Mouse (Mus musculus) kidney, adult 11 months (tissue): ENCODE results near the gene Fndc5.

ENCODE experiments used
- DNase-seq: peaks from one replicate; pipeline ENCODE4 v3.0.0; 2022

Gene Fndc5

DNA sequence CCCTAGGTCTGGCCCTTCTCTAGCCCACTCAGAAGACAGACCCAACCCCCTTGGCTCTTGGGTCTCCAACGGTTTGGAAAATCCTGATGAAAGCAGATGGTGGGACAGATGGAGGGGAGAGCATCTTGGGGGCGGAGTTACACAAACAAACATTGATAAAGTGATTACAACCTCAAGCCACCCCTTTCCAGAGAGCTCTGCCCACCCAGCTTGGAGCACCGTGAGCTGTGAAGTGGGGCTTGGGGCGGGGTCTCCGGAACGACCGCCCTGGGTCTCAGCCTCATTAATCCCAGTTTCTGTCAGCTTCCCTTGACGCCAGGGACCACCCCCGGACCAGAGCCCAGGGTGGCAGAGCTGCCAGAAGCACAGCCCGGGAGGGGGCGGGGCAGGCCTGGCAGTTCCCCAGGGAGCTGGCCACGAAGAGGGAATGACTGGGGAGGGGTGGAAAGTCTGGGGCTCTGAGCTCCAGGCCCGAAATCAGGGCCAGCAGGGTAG lies 12.1 kb upstream of the Fndc5 start:
- DNase-seq = no peak

DNA sequence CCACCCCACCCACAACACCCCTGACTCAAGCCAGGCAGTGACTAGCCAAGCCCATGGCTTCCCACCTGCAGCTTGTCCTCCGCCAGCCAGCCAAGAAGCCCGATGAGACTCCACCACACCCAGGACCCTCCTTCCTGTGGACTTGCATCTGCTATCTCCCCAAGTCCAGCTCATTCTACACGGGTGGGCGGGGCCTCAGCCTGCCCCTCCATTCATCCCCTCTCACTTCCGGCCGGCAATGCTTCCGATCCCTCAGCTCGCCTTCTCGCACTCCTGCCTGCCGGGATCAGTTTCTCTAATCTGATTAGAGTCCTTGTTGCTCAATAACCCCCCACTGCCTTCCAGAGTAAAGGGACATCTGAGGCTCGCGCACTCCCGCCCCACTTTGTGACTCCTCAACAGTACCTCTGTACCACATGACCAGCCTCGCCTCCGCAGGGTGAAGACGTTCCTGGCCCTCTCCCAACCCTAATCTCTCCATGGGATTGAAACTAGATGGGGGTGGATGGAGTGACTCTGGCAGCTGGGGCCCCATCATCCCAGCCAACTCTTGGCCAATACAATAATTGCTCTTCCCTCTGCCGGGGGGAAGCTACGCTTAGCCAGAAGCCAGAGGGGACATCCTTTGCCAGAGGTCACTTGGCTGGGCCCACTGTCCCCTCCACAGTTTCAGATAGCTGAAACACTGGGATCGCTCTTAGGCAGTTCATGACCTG lies 10.9 kb upstream of the Fndc5 start:
- no peak for DNase-seq

- no peak for DNase-seq
These were observed 8.0 kb upstream of the Fndc5 start for GRCm38 (mm10) chr4:129128582-129129338.

DNA sequence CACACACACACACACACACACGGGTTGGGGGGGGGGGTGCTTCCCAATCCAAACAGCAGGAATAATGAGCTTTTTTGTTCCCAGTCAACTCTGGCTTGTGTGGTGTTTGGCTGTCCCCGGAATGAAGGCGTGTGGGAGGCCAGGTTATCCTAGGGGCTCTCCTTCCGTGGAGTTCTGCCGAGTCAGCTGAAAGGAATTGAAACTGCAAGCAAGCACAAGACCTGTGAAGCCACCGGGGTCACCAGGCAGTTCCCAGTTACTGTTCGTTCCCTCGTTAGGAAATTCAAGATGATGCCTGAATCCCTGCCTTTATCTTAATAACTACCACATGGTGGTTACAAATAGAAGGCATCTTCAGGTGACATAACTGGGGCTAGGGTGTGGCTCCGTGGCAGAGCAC lies 7.4 kb upstream of the Fndc5 start:
- DNase-seq = no peak

GRCm38 (mm10) chr4:129130149-129130548 lies 6.7 kb upstream of the Fndc5 start:
- DNase-seq = no peak

DNA sequence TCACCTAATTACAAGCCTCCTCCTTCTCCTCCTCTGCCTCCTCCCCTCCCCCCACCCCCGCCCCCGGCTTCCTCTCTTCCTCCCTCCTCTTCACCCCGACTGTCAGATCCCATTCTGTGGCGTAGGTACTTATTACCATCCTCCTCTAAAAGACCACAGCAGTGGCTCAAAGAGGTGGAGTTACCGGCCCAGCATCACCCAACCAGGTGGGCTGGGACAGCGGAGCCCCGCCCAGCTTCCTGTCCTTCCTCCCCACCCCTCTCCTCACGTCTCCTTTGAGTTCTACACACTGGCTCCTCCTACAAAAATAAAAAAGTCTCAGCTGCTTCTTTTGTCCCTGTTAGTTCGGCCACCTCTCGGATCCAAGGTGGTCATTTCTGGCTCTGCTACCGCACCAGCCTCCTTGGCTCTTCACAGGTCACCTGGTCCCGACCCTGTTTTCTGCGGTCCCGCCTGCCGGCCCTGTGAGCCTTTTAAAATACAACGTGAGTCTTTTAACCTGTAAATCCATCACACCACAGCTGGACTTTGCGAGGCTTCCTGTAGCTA lies 6.0 kb upstream of the Fndc5 start:
- peak; percentile 45 for DNase-seq

DNA sequence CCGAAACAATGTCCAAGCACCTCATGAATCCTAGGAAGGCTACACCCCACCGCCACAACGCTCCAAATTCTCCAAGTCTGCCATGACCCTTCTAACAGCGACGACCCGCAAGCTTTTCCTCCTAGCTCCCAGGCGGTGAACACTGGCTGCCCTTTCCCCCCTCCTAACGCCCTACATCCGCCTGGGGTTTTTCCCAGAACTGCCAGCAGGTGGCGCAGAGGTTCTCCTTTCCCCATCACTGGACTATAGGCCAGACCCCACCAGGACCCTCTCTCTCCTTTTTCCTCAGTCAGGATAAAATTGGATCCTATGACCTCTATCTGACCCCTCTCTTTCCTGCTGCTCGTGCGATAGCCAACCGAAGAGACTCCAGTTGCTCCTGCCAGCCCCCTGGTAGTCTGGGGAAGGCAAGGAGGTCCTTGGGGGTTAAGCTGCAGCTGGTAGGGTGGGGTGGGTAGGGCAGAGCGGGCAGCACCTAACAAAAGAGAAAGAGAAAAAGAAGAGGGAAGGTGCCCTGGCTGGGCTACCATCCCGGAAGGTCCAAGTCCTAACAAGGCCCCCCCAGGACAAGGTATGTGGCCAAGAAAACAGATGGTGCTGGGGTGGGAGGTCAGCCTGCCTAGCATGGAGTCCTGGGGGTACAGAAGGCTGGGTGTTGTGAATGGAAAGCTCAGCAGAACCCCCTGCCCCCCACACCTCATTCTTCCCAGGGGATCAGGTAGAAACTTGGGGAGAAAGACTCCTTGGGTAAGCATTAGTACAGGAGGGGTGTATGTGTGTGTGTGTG lies 1.8 kb upstream of the Fndc5 start:
- peak; percentile 48 for DNase-seq

GRCm38 (mm10) chr4:129135637-129136036 lies 1.2 kb upstream of the Fndc5 start:
- no peak for DNase-seq

DNA sequence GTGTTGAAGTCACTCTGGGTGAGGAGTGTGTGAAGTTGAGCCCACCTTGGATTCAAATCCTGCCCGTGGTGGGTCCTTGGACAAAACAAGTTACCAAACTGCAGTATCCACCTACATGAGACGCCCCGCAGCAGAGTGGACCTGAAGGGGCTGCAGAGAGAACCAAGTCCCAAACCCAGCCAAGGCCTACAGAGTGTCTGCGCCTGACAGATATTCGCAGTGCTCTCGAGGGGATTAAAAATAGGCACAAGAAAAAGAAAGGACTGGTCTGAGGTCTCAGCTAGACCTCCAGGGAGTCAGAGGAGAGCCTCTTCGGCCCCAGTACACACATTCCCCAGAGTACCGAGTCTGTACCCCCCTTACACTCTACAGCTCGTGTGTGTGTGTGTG lies 615 bp upstream of the Fndc5 start:
- DNase-seq = no peak

DNA sequence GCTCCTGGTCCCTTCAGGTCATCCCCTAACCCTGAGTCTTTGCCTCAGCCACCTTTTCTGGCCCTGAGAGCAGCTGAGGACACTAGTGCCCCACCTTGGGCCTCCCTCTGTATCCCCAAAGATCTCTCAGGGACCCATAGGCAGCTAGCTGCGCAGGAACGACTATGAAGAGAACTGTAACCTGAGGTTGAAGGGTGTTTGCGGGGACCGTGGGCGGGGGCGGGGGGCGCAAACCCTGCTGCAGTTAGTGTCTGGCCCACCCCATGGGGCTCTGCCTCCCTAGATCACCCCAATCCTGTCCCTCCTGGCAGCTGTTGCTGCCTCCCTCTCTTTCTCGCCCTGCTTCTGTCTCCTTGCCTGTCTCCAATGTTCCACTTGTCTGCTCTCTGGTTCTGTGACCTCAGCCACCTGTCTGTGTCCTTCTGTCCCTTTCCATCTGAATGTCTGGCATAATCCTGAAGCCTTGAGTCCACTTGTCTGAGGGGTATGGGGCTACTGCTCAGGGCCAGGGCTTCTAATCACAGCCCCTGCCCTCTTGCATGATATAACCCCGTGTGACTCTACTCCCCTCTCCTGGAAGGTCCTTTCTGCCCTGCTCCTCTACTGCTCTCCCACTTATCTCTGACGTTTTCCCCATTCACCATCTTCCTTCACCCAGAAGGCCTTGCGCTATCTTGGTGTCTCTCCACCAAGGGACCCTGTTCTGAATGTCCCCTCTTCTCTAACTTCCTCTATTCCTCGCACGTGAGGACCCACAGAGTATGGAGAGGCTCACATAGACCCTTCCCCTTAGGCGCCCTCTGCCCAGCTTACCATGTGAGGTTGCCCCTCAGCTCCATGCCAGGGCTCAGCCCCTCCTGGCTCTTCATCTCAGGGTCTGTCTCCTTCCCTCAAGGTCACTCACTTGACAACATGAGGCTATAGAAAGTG lies 858 bp downstream of the Fndc5 start:
- no peak for DNase-seq

GRCm38 (mm10) chr4:129139642-129140041 lies 2.8 kb downstream of the Fndc5 start:
- DNase-seq = no peak

GRCm38 (mm10) chr4:129140808-129141207 lies 4.0 kb downstream of the Fndc5 start:
- no peak for DNase-seq

DNA sequence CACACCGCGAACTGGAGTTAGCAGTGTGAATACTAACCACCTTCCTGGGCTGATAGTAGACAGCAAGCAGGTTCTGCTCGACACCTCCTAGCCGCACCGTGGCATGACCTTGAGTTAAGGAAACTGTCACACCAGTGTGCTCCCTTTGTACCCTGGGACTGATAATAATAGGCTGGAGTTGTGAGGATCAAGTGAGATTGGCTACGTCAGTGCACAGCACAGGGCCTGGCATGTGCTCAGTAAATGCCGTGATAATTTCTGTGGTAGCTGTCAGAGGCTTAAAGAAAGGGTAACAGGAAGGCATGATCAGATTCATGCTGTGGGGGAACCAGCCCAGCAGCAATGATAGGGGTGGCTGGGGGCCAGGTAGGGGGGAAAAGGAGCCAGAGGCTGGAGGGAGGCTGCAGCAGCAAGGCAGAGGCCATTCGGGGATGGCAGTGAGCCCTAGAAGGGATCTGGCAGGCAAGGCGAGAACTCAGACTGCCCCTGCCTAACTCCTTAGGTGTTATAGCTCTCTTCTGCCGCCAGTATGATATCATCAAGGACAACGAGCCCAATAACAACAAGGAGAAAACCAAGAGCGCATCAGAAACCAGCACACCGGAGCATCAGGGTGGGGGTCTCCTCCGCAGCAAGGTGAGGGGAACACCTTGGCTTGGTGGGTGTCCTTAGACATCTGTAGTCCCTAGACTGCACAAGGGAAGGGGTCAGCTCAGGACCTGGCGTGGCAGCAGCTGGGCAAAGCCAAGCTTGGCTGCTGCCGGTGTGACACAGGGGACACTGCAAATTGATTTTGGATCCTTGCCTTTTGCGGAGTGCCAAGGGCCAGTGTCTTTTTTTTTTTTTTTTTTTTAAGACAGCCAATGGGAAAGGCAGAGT lies 5.0 kb downstream of the Fndc5 start:
- DNase-seq = no peak

DNA sequence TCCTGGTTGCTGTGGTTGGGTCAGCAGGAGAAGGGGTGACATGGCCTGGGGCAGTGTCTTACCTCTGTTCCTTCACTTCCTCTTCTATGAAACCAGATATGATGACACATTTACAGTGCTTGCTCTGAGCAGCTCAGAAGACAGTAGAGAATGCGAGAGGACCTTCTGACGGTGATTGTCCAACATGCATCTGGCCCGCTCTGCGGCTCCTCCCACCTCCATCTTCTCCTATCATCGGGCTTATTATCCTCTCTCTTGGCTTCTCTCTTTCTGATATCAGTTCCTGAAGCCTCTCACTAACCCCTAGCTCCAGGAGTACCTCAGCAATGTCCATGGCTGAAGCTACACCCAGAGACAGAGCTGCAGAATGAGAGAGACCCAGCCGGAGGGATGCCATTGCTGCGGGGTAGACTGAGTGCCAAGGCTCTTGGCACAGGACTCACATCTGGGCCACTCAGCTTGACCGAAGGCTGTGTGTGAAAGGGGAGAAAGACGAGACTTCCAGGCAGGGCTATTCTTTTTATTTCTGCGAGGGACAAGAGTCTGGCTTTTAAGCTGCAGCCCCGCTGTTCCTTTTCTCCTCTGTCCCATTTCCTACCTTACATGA lies 5.7 kb downstream of the Fndc5 start:
- no peak for DNase-seq

DNA sequence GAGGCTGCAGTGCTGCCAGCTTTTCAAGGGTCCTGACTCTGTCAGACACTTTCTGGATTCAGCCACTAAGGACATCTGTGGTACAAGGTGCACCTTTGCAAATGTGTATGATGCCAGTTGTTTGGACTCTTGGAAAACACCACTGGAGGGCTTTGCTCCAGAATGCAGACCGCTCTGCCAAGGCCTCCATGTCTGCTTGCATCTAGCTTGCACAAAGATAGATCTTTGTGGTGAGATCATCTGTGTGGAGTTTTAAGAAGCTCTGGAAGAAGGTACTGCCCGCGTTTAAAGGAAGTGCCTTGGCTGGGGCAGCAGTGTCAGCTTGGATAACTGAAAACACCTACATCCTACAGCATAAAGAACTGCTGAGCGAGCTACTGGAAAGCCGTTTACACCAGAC lies 6.7 kb downstream of the Fndc5 start:
- no peak for DNase-seq

GRCm38 (mm10) chr4:129144401-129145367 lies 7.9 kb downstream of the Fndc5 start:
- DNase-seq = no peak

- DNase-seq = no peak
These were observed 8.6 kb downstream of the Fndc5 start for GRCm38 (mm10) chr4:129145411-129145810.

DNA sequence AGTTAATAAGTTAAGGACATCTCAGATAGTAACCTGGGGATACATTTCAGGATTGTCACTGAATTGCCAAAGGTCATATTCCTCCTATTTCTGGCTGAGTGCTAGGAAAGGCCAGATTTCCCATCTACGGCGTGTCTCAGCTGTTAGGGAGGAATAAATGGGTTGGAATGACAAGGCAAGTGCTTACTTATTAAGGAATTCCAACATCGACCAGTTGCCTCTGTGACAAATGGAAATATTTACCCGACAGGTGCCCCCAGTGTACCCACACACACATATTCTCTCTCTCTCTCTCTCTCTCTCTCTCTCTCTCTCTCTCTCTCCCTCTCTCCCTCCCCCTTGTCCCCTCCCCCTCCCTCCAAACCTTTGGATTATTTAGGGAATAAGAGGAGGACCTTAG lies 9.1 kb downstream of the Fndc5 start:
- DNase-seq = no peak

DNA sequence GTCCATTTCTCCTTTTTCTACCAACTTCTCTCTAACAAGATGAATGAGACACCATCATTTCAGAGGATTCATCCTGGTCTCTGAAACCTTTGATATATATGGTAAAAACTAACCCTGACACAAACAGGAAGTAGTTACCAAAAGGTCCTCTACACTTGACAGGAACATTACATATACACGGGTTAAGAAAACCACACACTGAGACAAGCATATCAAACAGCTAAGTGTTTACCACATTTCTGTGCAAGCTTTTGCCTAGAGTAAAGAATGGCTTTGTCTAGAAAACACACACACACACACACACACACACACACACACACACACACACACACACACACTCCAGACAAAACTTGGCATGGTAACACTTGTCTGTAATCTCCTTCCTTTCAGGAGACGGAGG lies 9.6 kb downstream of the Fndc5 start:
- no peak for DNase-seq
